Comparison of ENCODE assay signal across 12 mouse cellular contexts in genomic region chr19:7055173-7055572, GRCm38 (mm10). TPM values are rescaled to one million over a fixed set of nuclear protein-coding genes. Genes with fewer than 3 reads are reported as not detected.
DNase-seq lines count a peak whose midpoint lies in the region; ATAC-seq and TF ChIP-seq lines count a peak whose summit lies in the region.
"Had no signal": no experiment of that assay in that cellular context is flagged by ENCODE, and none has a peak within 500 bp of the region (broad histone marks: within the 10 kb centered on the region; RNA-seq: fewer than 3 reads in every experiment).

No protein-coding gene starts in this region.

- DNase-seq in heart, adult 9 months (ENCODE audit: low spot score in 2 of 2) = peak; percentile 30 to 54
- DNase-seq in heart, postnatal 25 days (ENCODE audit: low spot score) = no peak
- peak; percentile 64 for DNase-seq in 3134 (ENCODE audit: extremely low read depth, insufficient read length, low spot score)
- DNase-seq in spleen, adult 18-20 months = no peak
- no peak for DNase-seq in cerebellum, adult 11-12 months

- H3K36me3 ChIP-seq in E14TG2a.4 (ENCODE audit: insufficient read depth, low read length) = no peaks in the 10 kb centered on the region
- H3K36me3 ChIP-seq in heart, embryonic 15.5 days = no peaks in the 10 kb centered on the region
- H3K36me3 ChIP-seq: embryonic facial prominence, embryonic 15.5 days; liver, embryonic 15.5 days had no signal

- H3K4me3 ChIP-seq in E14TG2a.4 (replicated peaks; ENCODE audit: low read length) = 0 out of 2 replicates have a peak overlapping the region, but pooled peaks have one; percentile 45
- H3K4me3 ChIP-seq in heart, embryonic 15.5 days = no peak overlapping the region
- H3K4me3 ChIP-seq: embryonic facial prominence, embryonic 15.5 days; liver, embryonic 15.5 days had no signal

- peaks cover 10% of the 10 kb centered on the region; the same call in 1 of the 2 replicates for H3K27me3 ChIP-seq in E14TG2a.4 (ENCODE audit: insufficient read depth, low read length)
- no peaks in the 10 kb centered on the region for H3K27me3 ChIP-seq in heart, embryonic 15.5 days
- H3K27me3 ChIP-seq: embryonic facial prominence, embryonic 15.5 days; liver, embryonic 15.5 days had no signal

- peaks cover 69% of the 10 kb centered on the region for H3K4me1 ChIP-seq in E14TG2a.4 (replicated peaks; ENCODE audit: low read depth, low read length)
- peaks cover 37% of the 10 kb centered on the region for H3K4me1 ChIP-seq in heart, embryonic 15.5 days (replicated peaks)

- TF ChIP-seq CTCF in E14TG2a.4 (conservative IDR thresholded peaks at IDR 0.05; ENCODE audit: low read length) = no peak; the same call in 1 of the 2 replicates

- H3K27ac ChIP-seq in heart, embryonic 15.5 days = peak overlapping the region; percentile 51
- H3K27ac ChIP-seq: embryonic facial prominence, embryonic 15.5 days; liver, embryonic 15.5 days had no signal

- intact Hi-C loops in heart, postnatal 25 days (cut with DNase I) = no loop called here

- no peak overlapping the region for H3K9ac ChIP-seq in heart, embryonic 15.5 days
- H3K9ac ChIP-seq: embryonic facial prominence, embryonic 15.5 days; liver, embryonic 15.5 days had no signal

- H3K9me3 ChIP-seq in E14TG2a.4 (ENCODE audit: low read length) = no peaks in the 10 kb centered on the region
- no peaks in the 10 kb centered on the region for H3K9me3 ChIP-seq in heart, embryonic 15.5 days (replicated peaks)
- H3K9me3 ChIP-seq: embryonic facial prominence, embryonic 15.5 days; liver, embryonic 15.5 days had no signal

- no peak for ATAC-seq in heart, embryonic 15.5 days (replicated peaks; ENCODE audit: insufficient number of reproducible peaks, insufficient read depth, low FRiP score, low read depth)
- ATAC-seq in cerebellum, adult (ENCODE audit: insufficient number of reproducible peaks, low FRiP score, low TSS enrichment) = no peak
- ATAC-seq: inflammation-experienced regulatory T-cells, adult 6 months; midbrain, embryonic 16.5 days had no signal

- WGBS in heart, embryonic 15.5 days = 44% methylated on average over 3 of the region's 3 CpGs

- peak overlapping the region; percentile 3; the same call in 1 of the 2 replicates for H3K4me2 ChIP-seq in heart, embryonic 15.5 days
- H3K4me2 ChIP-seq: embryonic facial prominence, embryonic 15.5 days had no signal

RNA-seq across cellular contexts. Expression of gene Macrod1, which starts 1.4 kb away (rescaled TPM):
- 100 to 1,000 TPM; 240 to 243 TPM for total RNA-seq in heart, postnatal 25 days (2021)
- 49.1 and 57.6 TPM in 2 replicates for polyA plus RNA-seq in heart, embryonic 15.5 days (2015; fragmentation: Nextera tagmentation; extraction: Ambion mirVana)

RNA-seq across cellular contexts. Expression of gene Stip1, which starts 15.4 kb away (rescaled TPM):
- 100 to 1,000 TPM; 110 to 129 TPM for total RNA-seq in heart, postnatal 25 days (2021)
- 168 and 203 TPM in 2 replicates for polyA plus RNA-seq in heart, embryonic 15.5 days (2015; fragmentation: Nextera tagmentation; extraction: Ambion mirVana)

RNA-seq across cellular contexts. Expression of gene Fermt3, which starts 35.9 kb away (rescaled TPM):
- 1 to 10 TPM; 4.4 to 4.7 TPM for total RNA-seq in heart, postnatal 25 days (2021)
- polyA plus RNA-seq in heart, embryonic 15.5 days (2015; fragmentation: Nextera tagmentation; extraction: Ambion mirVana) = 6.5 and 18.3 TPM in 2 replicates

RNA-seq across cellular contexts. Expression of gene Flrt1, which starts 50.4 kb away (rescaled TPM):
- 1 to 10 TPM; 1.1 to 1.4 TPM for total RNA-seq in heart, postnatal 25 days (2021)
- polyA plus RNA-seq in heart, embryonic 15.5 days (2015; fragmentation: Nextera tagmentation; extraction: Ambion mirVana) = 1.3 and 2.5 TPM in 2 replicates

RNA-seq across cellular contexts. Expression of gene Trpt1, which starts 59.2 kb away (rescaled TPM):
- 10 to 100 TPM; 23.1 to 24.0 TPM for total RNA-seq in heart, postnatal 25 days (2021)
- polyA plus RNA-seq in heart, embryonic 15.5 days (2015; fragmentation: Nextera tagmentation; extraction: Ambion mirVana) = 17.4 and 18.0 TPM in 2 replicates

Comparison
In these comparisons a context has a peak if more than half of its experiments do, and no peak if none do; other contexts are left out.
1. DNase-seq: peak in heart, adult 9 months (2 of 2) and 3134 (single experiment); none in heart, postnatal 25 days (single experiment), spleen, adult 18-20 months (0 of 2) and cerebellum, adult 11-12 months (single experiment).